Mouse (Mus musculus) liver, embryonic 14.5 days (tissue): Measurements from ENCODE around the gene Zbtb37. TPM values are rescaled to one million over a fixed set of nuclear protein-coding genes. Genes with fewer than 3 reads are reported as not detected.

Source experiments
- ATAC-seq: fragments of 200-750 bp; cut with Nextera tagmentation; 2 replicates; pipeline ENCODE4 v1.8.0; 2017; ENCODE audit warnings: moderate number of reproducible peaks, mild to moderate bottlenecking, moderate library complexity; ENCODE audit not compliant: insufficient read depth
- DNase-seq, 3 experiments: peaks; one replicate each; pipeline ENCODE4 v3.0.0-alpha.2; 2012 to 2013; ENCODE audit warnings: low read depth in 3 of 3, low spot score in 3 of 3
- H3K27ac ChIP-seq: fragments of 300-500 bp; sonication (generic); 2 replicates; pipeline ENCODE4 v1.5.1; 2014; ENCODE audit warnings: moderate library complexity, mild to moderate bottlenecking, control low read depth, inconsistent platforms
- H3K27me3 ChIP-seq: fragments of 300-500 bp; sonication (generic); 2 replicates; pipeline ENCODE4 v1.6.1; 2014; ENCODE audit warnings: mild to moderate bottlenecking, low read length, moderate library complexity; ENCODE audit not compliant: control insufficient read depth, insufficient read depth
- H3K36me3 ChIP-seq: fragments of 300-500 bp; sonication (generic); replicated peaks from 2 replicates; pipeline ENCODE4 v1.6.1; 2014; ENCODE audit warnings: low read depth; ENCODE audit not compliant: control insufficient read depth, insufficient read depth
- H3K4me1 ChIP-seq, 2 experiments: fragments of 200-500 bp in 1 of 2; fragments of 300-500 bp in 1 of 2; sonication (generic) in 1 of 2; replicated peaks; 2 replicates each; pipeline ENCODE4 v1.6.1; 2012 to 2014; ENCODE audit warnings: antibody characterized with exemption in 1 of 2, inconsistent platforms in 1 of 2, low read length in 1 of 2; ENCODE audit not compliant: control insufficient read depth in 2 of 2, insufficient read depth in 2 of 2
- H3K4me2 ChIP-seq: fragments of 300-500 bp; sonication (generic); 2 replicates; pipeline ENCODE4 v1.6.1; 2014; ENCODE audit warnings: low read depth, mild to moderate bottlenecking, control low read depth, moderate library complexity
- H3K4me3 ChIP-seq, 2 experiments: fragments of 200-500 bp in 1 of 2; fragments of 300-500 bp in 1 of 2; sonication (generic) in 1 of 2; 2 replicates each; pipeline ENCODE4 v1.5.1; 2012 to 2014; ENCODE audit warnings: low read depth in 2 of 2, low read length in 2 of 2, mild to moderate bottlenecking in 2 of 2, control low read depth in 1 of 2, inconsistent platforms in 1 of 2, moderate library complexity in 1 of 2; ENCODE audit not compliant: insufficient read depth in 1 of 2
- H3K9ac ChIP-seq: fragments of 300-500 bp; sonication (generic); replicated peaks from 2 replicates; pipeline ENCODE4 v1.6.1; 2014; ENCODE audit warnings: mild to moderate bottlenecking, control low read depth, moderate library complexity
- H3K9me3 ChIP-seq: fragments of 300-500 bp; sonication (generic); 2 replicates; pipeline ENCODE4 v1.6.1; 2016; ENCODE audit warnings: low read length, mixed read lengths; ENCODE audit not compliant: control insufficient read depth
- CTCF ChIP-seq: IDR thresholded peaks from 2 replicates; pipeline ENCODE4 v1.5.1; 2016; ENCODE audit warnings: antibody characterized with exemption, low read depth, control low read depth
- EP300 ChIP-seq: IDR thresholded peaks from 2 replicates; pipeline ENCODE4 v1.6.1; 2016; ENCODE audit warnings: antibody characterized with exemption, low read depth
- WGBS: fragments of 180-500 bp; shearing (Covaris S2); extraction: QIAGEN DNeasy Blood & Tissue Kit; methylation state at CpG from one replicate; pipeline ENCODE4 v1.1.7; 2014; ENCODE audit not compliant: insufficient replicate concordance; 5-methylcytosine and 5-hydroxymethylcytosine counted together
- polyA plus RNA-seq, 2 experiments: library from polyadenylated mRNA; depleted of rRNA in 1 of 2; stranded (reverse) in 1 of 2; unstranded in 1 of 2; fragments of >200 nt; fragmentation: Nextera tagmentation in 1 of 2; extraction: Ambion mirVana in 1 of 2; gene quantifications; 2 replicates each; pipeline versions ENCODE4 v1.2.1 to v1.2.3; 2012 to 2014

Gene Zbtb37
- polyA plus RNA-seq, 2 experiments, result 0.73 to 1.8 TPM

DNA sequence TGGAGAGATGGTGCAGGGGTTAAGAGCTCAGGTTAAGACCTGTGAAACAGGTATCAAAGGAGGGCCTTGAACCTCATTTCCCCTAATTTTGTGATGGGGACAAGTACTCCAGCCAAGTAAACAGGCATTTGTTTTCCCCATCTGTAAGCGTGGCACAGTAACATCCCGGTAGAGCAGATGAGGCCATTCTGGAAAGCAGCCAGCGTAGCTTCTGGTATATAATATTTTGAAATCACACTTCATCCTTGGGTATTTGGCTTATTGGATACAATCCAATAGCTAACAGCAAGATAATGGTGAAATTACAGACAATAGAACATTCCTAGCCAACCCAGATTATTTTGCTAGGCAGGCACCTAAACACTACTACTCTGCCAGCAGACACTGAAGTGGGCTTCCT is 51.8 kb downstream of the Zbtb37 start:
- H3K27me3 ChIP-seq, result no peaks in the 10 kb centered on the region
- no peak overlapping the region for H3K4me3 ChIP-seq
- no peak overlapping the region for H3K27ac ChIP-seq
- WGBS, result 77% methylated on average over 3 of the region's 3 CpGs
- no peaks in the 10 kb centered on the region for H3K36me3 ChIP-seq
- H3K9ac ChIP-seq, result no peak overlapping the region
- H3K4me1 ChIP-seq, result peaks cover 0 to 7% of the 10 kb centered on the region in 2 experiments; a peak in 2 of 4 replicates
- no peak overlapping the region for H3K4me2 ChIP-seq
- ATAC-seq (no peak), DNase-seq (no peak)
- H3K9me3 ChIP-seq, result no peaks in the 10 kb centered on the region
- TF ChIP-seq EP300, result no peak
- TF ChIP-seq CTCF, result no peak

DNA sequence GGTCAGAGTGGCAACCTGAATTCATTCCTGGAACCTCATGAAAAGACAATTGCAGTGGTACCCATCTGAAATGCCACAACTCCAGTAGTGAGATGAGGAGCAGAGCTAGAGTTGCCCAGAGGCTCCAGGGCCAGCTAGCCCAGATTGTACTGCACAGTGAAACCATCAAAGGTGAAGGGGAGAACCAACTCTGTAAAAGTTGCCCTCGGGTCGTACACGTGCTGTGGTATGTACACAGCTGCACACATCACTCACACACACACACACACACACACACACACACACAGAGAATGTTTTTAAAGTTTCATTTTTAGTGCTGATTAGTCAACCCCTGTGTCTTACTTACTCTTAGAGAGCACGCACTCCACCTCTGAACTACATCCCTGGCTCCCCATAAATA is 53.3 kb downstream of the Zbtb37 start:
- Histone ChIP-seq H3K36me3 (no peaks in the 10 kb centered on the region), H3K4me3 (no peak overlapping the region), H3K4me1 (peaks cover 0 to 6% of the 10 kb centered on the region in 2 experiments; a peak in 2 of 4 replicates), H3K9me3 (no peaks in the 10 kb centered on the region), H3K9ac (no peak overlapping the region), H3K27me3 (no peaks in the 10 kb centered on the region), H3K27ac (no peak overlapping the region), H3K4me2 (no peak overlapping the region)
- WGBS, result 66% methylated on average over 4 of the region's 4 CpGs
- ATAC-seq (no peak), DNase-seq (no peak)
- TF ChIP-seq CTCF (no peak), EP300 (no peak)

DNA sequence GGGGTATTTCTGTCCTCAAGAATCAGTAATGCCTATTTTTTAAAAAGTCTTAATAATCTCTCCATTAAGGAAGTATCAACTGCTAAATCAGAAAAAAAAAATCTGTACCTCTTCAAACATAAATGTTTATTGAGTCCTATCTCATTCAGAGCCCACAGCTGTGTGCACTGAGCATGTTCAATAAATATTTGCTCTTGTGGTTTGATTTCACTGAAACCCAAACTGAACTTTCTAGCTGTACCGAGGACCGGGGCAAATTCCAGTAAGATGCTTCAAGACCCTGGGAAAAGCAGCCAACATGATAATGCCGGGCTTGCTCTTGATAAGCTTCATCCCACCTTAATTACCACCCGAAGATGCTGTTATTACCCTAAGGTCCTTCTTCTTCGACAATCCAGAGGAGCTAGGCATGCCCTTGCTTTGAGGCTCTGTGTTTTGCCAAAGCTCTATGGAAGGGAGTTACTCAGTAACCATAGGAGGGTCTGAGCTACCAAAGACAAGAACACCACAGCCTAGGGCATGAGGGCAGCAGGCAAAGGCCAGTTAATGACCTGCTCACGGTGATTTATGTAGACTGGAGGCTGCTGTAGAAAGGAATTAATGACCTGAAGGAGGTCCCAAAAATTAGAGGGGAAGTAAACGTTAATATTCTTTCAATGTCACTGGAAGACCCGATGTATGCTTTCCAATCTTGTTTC is 54.0 kb downstream of the Zbtb37 start:
- 62% methylated on average over 8 of the region's 8 CpGs for WGBS
- Histone ChIP-seq H3K4me2 (no peak overlapping the region; the same call in 1 of the 2 replicates), H3K4me1 (peaks cover 0 to 3% of the 10 kb centered on the region in 2 experiments; a peak in 2 of 4 replicates), H3K27me3 (no peaks in the 10 kb centered on the region), H3K9ac (no peak overlapping the region), H3K4me3 (no peak overlapping the region), H3K27ac (no peak overlapping the region), H3K36me3 (no peaks in the 10 kb centered on the region), H3K9me3 (no peaks in the 10 kb centered on the region)
- DNase-seq, result peak in 1 of 3 experiments; percentile 20
- TF ChIP-seq CTCF (no peak), EP300 (no peak)
- ATAC-seq, result peak; percentile 55

DNA sequence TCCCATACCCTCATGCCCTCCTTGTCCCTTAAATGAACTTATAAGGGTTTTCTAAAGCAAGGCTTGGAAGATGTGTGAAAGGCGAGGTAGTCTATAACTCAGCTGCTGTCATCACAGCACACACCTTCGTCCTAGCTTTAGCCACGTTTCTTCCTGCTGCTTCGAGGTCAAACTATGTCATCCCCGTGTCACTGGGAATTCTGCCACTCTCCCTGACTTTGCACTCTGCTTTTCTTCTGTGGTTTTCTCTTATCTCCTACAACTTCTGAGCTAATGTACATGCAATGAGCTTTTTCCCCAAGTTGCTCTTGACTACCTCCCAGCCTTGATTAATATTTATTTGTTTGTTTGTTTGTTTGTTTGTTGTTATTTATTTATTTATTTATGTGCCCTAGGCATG is 54.6 kb downstream of the Zbtb37 start:
- no peaks in the 10 kb centered on the region for H3K9me3 ChIP-seq
- H3K4me2 ChIP-seq, result no peak overlapping the region
- no peak overlapping the region for H3K9ac ChIP-seq
- no peak overlapping the region for H3K27ac ChIP-seq
- ATAC-seq (no peak), DNase-seq (no peak)
- no peak overlapping the region for H3K4me3 ChIP-seq
- no peaks in the 10 kb centered on the region for H3K36me3 ChIP-seq
- WGBS, result 38% methylated on average over 5 of the region's 5 CpGs
- TF ChIP-seq CTCF, result no peak
- no peak for TF ChIP-seq EP300
- H3K27me3 ChIP-seq, result no peaks in the 10 kb centered on the region
- peaks cover 0 to 2% of the 10 kb centered on the region in 2 experiments; a peak in 1 of 4 replicates for H3K4me1 ChIP-seq

DNA sequence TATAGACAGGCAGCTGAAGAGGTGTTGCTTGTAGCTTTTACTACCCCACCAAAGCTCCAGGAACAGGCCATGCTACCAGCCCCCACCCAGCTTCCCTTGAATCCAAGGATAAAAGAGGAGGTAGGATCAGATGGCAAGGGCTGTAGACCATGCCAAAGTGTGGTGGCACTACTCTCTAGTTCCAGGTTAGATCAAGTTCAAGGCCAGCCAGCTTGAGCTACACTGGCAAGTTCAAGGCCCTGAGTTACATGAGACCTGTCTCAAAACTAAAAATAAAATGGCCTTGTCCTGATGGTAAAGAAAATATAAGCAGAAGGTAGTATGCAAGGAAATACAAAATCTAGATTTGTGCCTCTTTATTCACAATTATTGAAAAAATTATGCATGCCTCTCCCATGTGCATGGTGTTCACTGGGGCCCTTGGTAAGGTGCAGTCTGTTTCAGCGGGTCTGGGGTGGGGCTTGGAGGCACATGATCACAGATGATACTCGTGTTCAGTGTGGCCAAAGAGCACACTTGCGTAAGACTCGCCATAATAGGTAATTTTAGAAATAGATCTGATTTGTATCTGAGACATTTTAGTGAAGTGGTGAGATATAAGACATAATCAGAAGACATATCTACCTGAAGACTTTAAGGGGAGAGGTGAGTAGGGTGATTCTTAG is 56.4 kb downstream of the Zbtb37 start, which contains the start of gene Serpinc1:
TSS of gene Serpinc1 (plus strand) at position 515 of the 665 bp plus-strand sequence.
- ATAC-seq (no peak), DNase-seq (no peak)
- 68% methylated on average over 4 of the region's 4 CpGs for WGBS
- peaks cover 0 to 2% of the 10 kb centered on the region in 2 experiments; a peak in 1 of 4 replicates for H3K4me1 ChIP-seq
- H3K9ac ChIP-seq, result no peak within 1 kb of the TSS
- H3K4me3 ChIP-seq, result no peak within 1 kb of the TSS
- H3K36me3 ChIP-seq, result no peaks in the 10 kb centered on the region
- H3K27me3 ChIP-seq, result no peaks in the 10 kb centered on the region
- TF ChIP-seq CTCF, result no peak
- no peak within 1 kb of the TSS for H3K27ac ChIP-seq
- H3K4me2 ChIP-seq, result no peak within 1 kb of the TSS
- no peaks in the 10 kb centered on the region for H3K9me3 ChIP-seq
